Mouse (Mus musculus): ENCODE results near the gene Noc3l. TPM values are rescaled to one million over a fixed set of nuclear protein-coding genes. Genes with fewer than 3 reads are reported as not detected.

Gene Noc3l
- 6.2 and 6.6 TPM in 2 replicates for polyA plus RNA-seq (2014; fragmentation: Nextera tagmentation; extraction: Ambion mirVana)

- Histone ChIP-seq H3K9ac (ENCODE audit: low read depth, low read length) (peak within 1 kb of the TSS; percentile 83), H3K36me3 (ENCODE audit: control insufficient read depth, insufficient read depth, low read length) (peaks cover 15% of the 10 kb centered on the region), H3K27me3 (ENCODE audit: control insufficient read depth, insufficient read depth, low read length) (no peaks in the 10 kb centered on the region), H3K27ac (ENCODE audit: low read depth, low read length) (peak within 1 kb of the TSS; percentile 84), H3K4me1 (ENCODE audit: control insufficient read depth, insufficient read depth, low read length) (peaks cover 4% of the 10 kb centered on the region), H3K4me3 (ENCODE audit: low read depth, low read length) (peak within 1 kb of the TSS; percentile 79), H3K9me3 (replicated peaks; ENCODE audit: control insufficient read depth, low read length) (no peaks in the 10 kb centered on the region), H3K4me2 (peak within 1 kb of the TSS; percentile 76)
- ATAC-seq (replicated peaks; ENCODE audit: insufficient number of reproducible peaks, low FRiP score, low TSS enrichment): peak; percentile 82
- under 1% methylated on average over 38 of the region's 38 CpGs for WGBS (ENCODE audit: insufficient replicate concordance)
These were observed at the start of gene Noc3l for GRCm38 (mm10) chr19:38818766-38819426. Noc3l (minus strand) TSS chr19:38819237.

- WGBS (ENCODE audit: insufficient replicate concordance): 91% methylated on average over 6 of the region's 6 CpGs
- Histone ChIP-seq H3K27ac (ENCODE audit: low read depth, low read length) (no peak overlapping the region), H3K4me3 (ENCODE audit: low read depth, low read length) (no peak overlapping the region), H3K4me1 (ENCODE audit: control insufficient read depth, insufficient read depth, low read length) (no peaks in the 10 kb centered on the region), H3K9ac (ENCODE audit: low read depth, low read length) (no peak overlapping the region), H3K9me3 (replicated peaks; ENCODE audit: control insufficient read depth, low read length) (no peaks in the 10 kb centered on the region), H3K4me2 (no peak overlapping the region), H3K27me3 (ENCODE audit: control insufficient read depth, insufficient read depth, low read length) (no peaks in the 10 kb centered on the region), H3K36me3 (ENCODE audit: control insufficient read depth, insufficient read depth, low read length) (no peaks in the 10 kb centered on the region)
- ATAC-seq (replicated peaks; ENCODE audit: insufficient number of reproducible peaks, low FRiP score, low TSS enrichment): no peak
These were observed 43.5 kb upstream of the Noc3l start for GRCm38 (mm10) chr19:38862523-38862922.

- Histone ChIP-seq H3K36me3 (ENCODE audit: control insufficient read depth, insufficient read depth, low read length) (no peaks in the 10 kb centered on the region), H3K27ac (ENCODE audit: low read depth, low read length) (no peak overlapping the region), H3K4me2 (no peak overlapping the region), H3K9me3 (replicated peaks; ENCODE audit: control insufficient read depth, low read length) (no peaks in the 10 kb centered on the region), H3K4me3 (ENCODE audit: low read depth, low read length) (no peak overlapping the region), H3K9ac (ENCODE audit: low read depth, low read length) (no peak overlapping the region), H3K4me1 (ENCODE audit: control insufficient read depth, insufficient read depth, low read length) (peaks cover 3% of the 10 kb centered on the region; the same call in 1 of the 2 replicates), H3K27me3 (ENCODE audit: control insufficient read depth, insufficient read depth, low read length) (no peaks in the 10 kb centered on the region)
- ATAC-seq (replicated peaks; ENCODE audit: insufficient number of reproducible peaks, low FRiP score, low TSS enrichment): no peak
- WGBS (ENCODE audit: insufficient replicate concordance): 82% methylated on average over 3 of the region's 3 CpGs
These were observed 39.2 kb upstream of the Noc3l start for GRCm38 (mm10) chr19:38858224-38858623.

- Histone ChIP-seq H3K4me2 (no peak overlapping the region), H3K9me3 (replicated peaks; ENCODE audit: control insufficient read depth, low read length) (no peaks in the 10 kb centered on the region), H3K27ac (ENCODE audit: low read depth, low read length) (no peak overlapping the region), H3K4me1 (ENCODE audit: control insufficient read depth, insufficient read depth, low read length) (no peaks in the 10 kb centered on the region), H3K4me3 (ENCODE audit: low read depth, low read length) (no peak overlapping the region), H3K36me3 (ENCODE audit: control insufficient read depth, insufficient read depth, low read length) (no peaks in the 10 kb centered on the region), H3K9ac (ENCODE audit: low read depth, low read length) (no peak overlapping the region), H3K27me3 (ENCODE audit: control insufficient read depth, insufficient read depth, low read length) (no peaks in the 10 kb centered on the region)
- WGBS (ENCODE audit: insufficient replicate concordance): 83% methylated on average over 2 of the region's 2 CpGs
- no peak for ATAC-seq (replicated peaks; ENCODE audit: insufficient number of reproducible peaks, low FRiP score, low TSS enrichment)
These were observed 27.3 kb upstream of the Noc3l start for GRCm38 (mm10) chr19:38846373-38846772.

GRCm38 (mm10) chr19:38844817-38845216 is 25.8 kb upstream of the Noc3l start:
- H3K4me2 ChIP-seq: no peak overlapping the region
- no peaks in the 10 kb centered on the region for H3K9me3 ChIP-seq (replicated peaks; ENCODE audit: control insufficient read depth, low read length)
- H3K4me3 ChIP-seq (ENCODE audit: low read depth, low read length): no peak overlapping the region
- no peak overlapping the region for H3K9ac ChIP-seq (ENCODE audit: low read depth, low read length)
- no peaks in the 10 kb centered on the region for H3K4me1 ChIP-seq (ENCODE audit: control insufficient read depth, insufficient read depth, low read length)
- H3K27ac ChIP-seq (ENCODE audit: low read depth, low read length): no peak overlapping the region
- no peaks in the 10 kb centered on the region for H3K36me3 ChIP-seq (ENCODE audit: control insufficient read depth, insufficient read depth, low read length)
- ATAC-seq (replicated peaks; ENCODE audit: insufficient number of reproducible peaks, low FRiP score, low TSS enrichment): no peak
- no peaks in the 10 kb centered on the region for H3K27me3 ChIP-seq (ENCODE audit: control insufficient read depth, insufficient read depth, low read length)
- 79% methylated on average over 5 of the region's 5 CpGs for WGBS (ENCODE audit: insufficient replicate concordance)

GRCm38 (mm10) chr19:38837171-38837641 is 18.2 kb upstream of the Noc3l start:
- H3K9ac ChIP-seq (ENCODE audit: low read depth, low read length): peak overlapping the region; percentile 88
- peak overlapping the region; percentile 77 for H3K4me2 ChIP-seq
- H3K9me3 ChIP-seq (replicated peaks; ENCODE audit: control insufficient read depth, low read length): no peaks in the 10 kb centered on the region
- peak; percentile 61 for ATAC-seq (replicated peaks; ENCODE audit: insufficient number of reproducible peaks, low FRiP score, low TSS enrichment)
- no peaks in the 10 kb centered on the region for H3K4me1 ChIP-seq (ENCODE audit: control insufficient read depth, insufficient read depth, low read length)
- H3K27ac ChIP-seq (ENCODE audit: low read depth, low read length): peak overlapping the region; percentile 90
- H3K4me3 ChIP-seq (ENCODE audit: low read depth, low read length): peak overlapping the region; percentile 88
- no peaks in the 10 kb centered on the region for H3K27me3 ChIP-seq (ENCODE audit: control insufficient read depth, insufficient read depth, low read length)
- under 1% methylated on average over 53 of the region's 54 CpGs for WGBS (ENCODE audit: insufficient replicate concordance)
- no peaks in the 10 kb centered on the region for H3K36me3 ChIP-seq (ENCODE audit: control insufficient read depth, insufficient read depth, low read length)

GRCm38 (mm10) chr19:38836438-38837170 is 17.6 kb upstream of the Noc3l start, which contains the start of gene Tbc1d12:
Tbc1d12 (plus strand) TSS chr19:38836579.
- Histone ChIP-seq H3K4me1 (ENCODE audit: control insufficient read depth, insufficient read depth, low read length) (no peaks in the 10 kb centered on the region), H3K27ac (ENCODE audit: low read depth, low read length) (peak within 1 kb of the TSS; percentile 90), H3K36me3 (ENCODE audit: control insufficient read depth, insufficient read depth, low read length) (no peaks in the 10 kb centered on the region), H3K4me2 (peak within 1 kb of the TSS; percentile 77), H3K27me3 (ENCODE audit: control insufficient read depth, insufficient read depth, low read length) (no peaks in the 10 kb centered on the region), H3K9me3 (replicated peaks; ENCODE audit: control insufficient read depth, low read length) (no peaks in the 10 kb centered on the region), H3K9ac (ENCODE audit: low read depth, low read length) (peak within 1 kb of the TSS; percentile 88), H3K4me3 (ENCODE audit: low read depth, low read length) (peak within 1 kb of the TSS; percentile 88)
- under 1% methylated on average over 65 of the region's 101 CpGs for WGBS (ENCODE audit: insufficient replicate concordance)
- peak; percentile 90 for ATAC-seq (replicated peaks; ENCODE audit: insufficient number of reproducible peaks, low FRiP score, low TSS enrichment)

GRCm38 (mm10) chr19:38836084-38836437 is 17.0 kb upstream of the Noc3l start:
- Histone ChIP-seq H3K27ac (ENCODE audit: low read depth, low read length) (peak overlapping the region; percentile 90), H3K9me3 (replicated peaks; ENCODE audit: control insufficient read depth, low read length) (no peaks in the 10 kb centered on the region), H3K27me3 (ENCODE audit: control insufficient read depth, insufficient read depth, low read length) (no peaks in the 10 kb centered on the region), H3K4me1 (ENCODE audit: control insufficient read depth, insufficient read depth, low read length) (no peaks in the 10 kb centered on the region), H3K9ac (ENCODE audit: low read depth, low read length) (peak overlapping the region; percentile 88), H3K4me3 (ENCODE audit: low read depth, low read length) (peak overlapping the region; percentile 88), H3K36me3 (ENCODE audit: control insufficient read depth, insufficient read depth, low read length) (no peaks in the 10 kb centered on the region), H3K4me2 (peak overlapping the region; percentile 77)
- WGBS (ENCODE audit: insufficient replicate concordance): 20% methylated on average over 10 of the region's 10 CpGs
- ATAC-seq (replicated peaks; ENCODE audit: insufficient number of reproducible peaks, low FRiP score, low TSS enrichment): no peak
